Mouse (Mus musculus) erythroblast, embryonic 14.5 days (primary cell): ENCODE measurements at regions not wholly inside any gene's neighbourhood (a gene's known extent, or its start where the extent isn't known, plus 50 kb on each side); places are given as distances from the start of the nearest gene placed in this dataset.

ENCODE experiments used
- H3K27me3 ChIP-seq: 2 replicates; pipeline ENCODE4 v1.6.1; 2012; ENCODE audit warnings: inconsistent platforms; ENCODE audit not compliant: control insufficient read depth
- H3K36me3 ChIP-seq: 2 replicates; pipeline ENCODE4 v1.6.1; 2012; ENCODE audit warnings: mild to moderate bottlenecking, inconsistent platforms; ENCODE audit not compliant: control insufficient read depth
- H3K4me1 ChIP-seq: 2 replicates; pipeline ENCODE4 v1.6.1; 2012; ENCODE audit warnings: inconsistent platforms; ENCODE audit not compliant: control insufficient read depth
- H3K4me3 ChIP-seq: replicated peaks from 2 replicates; pipeline ENCODE3; 2012; ENCODE audit warnings: moderate library complexity, mild to moderate bottlenecking, inconsistent platforms
- H3K9me3 ChIP-seq: 2 replicates; pipeline ENCODE4 v1.6.1; 2012; ENCODE audit warnings: low read length, inconsistent platforms, mixed read lengths; ENCODE audit not compliant: control insufficient read depth
- GATA1 ChIP-seq: IDR thresholded peaks from 2 replicates; pipeline ENCODE4 v1.6.1; 2012; ENCODE audit warnings: low read length, inconsistent platforms, mixed read lengths
- TAL1 ChIP-seq: IDR thresholded peaks from 3 replicates; pipeline ENCODE4 v1.6.1; 2012; ENCODE audit warnings: low read length, inconsistent platforms, mixed read lengths

GRCm38 (mm10) chr11:112071571-112071970 lies 710.5 kb upstream of the Sox9 start:
- no peak for TF ChIP-seq TAL1
- TF ChIP-seq GATA1 = no peak
- no peaks in the 10 kb centered on the region for H3K36me3 ChIP-seq

GRCm38 (mm10) chr11:112081386-112081785 lies 700.6 kb upstream of the Sox9 start:
- TF ChIP-seq GATA1 (no peak), TAL1 (no peak)
- H3K4me1 ChIP-seq = no peaks in the 10 kb centered on the region
- H3K4me3 ChIP-seq = no peak overlapping the region
- H3K36me3 ChIP-seq = no peaks in the 10 kb centered on the region
- H3K27me3 ChIP-seq = no peaks in the 10 kb centered on the region
- no peaks in the 10 kb centered on the region for H3K9me3 ChIP-seq

More at GRCm38 (mm10) chr11:112071571-112071970, 710.5 kb upstream of the Sox9 start:
- Histone ChIP-seq H3K27me3 (no peaks in the 10 kb centered on the region), H3K4me1 (no peaks in the 10 kb centered on the region), H3K9me3 (peaks cover 3% of the 10 kb centered on the region), H3K4me3 (no peak overlapping the region)

- no peaks in the 10 kb centered on the region for H3K27me3 ChIP-seq
Measured at GRCm38 (mm10) chr11:112083019-112083418, 699.0 kb upstream of the Sox9 start.

GRCm38 (mm10) chr11:112092168-112092567 lies 689.9 kb upstream of the Sox9 start:
- no peaks in the 10 kb centered on the region for H3K36me3 ChIP-seq
- no peak overlapping the region for H3K4me3 ChIP-seq
- H3K9me3 ChIP-seq = no peaks in the 10 kb centered on the region
- TF ChIP-seq GATA1 = no peak
- no peak for TF ChIP-seq TAL1
- no peaks in the 10 kb centered on the region for H3K27me3 ChIP-seq
- H3K4me1 ChIP-seq = no peaks in the 10 kb centered on the region

More at GRCm38 (mm10) chr11:112083019-112083418, 699.0 kb upstream of the Sox9 start:
- no peak for TF ChIP-seq TAL1
- TF ChIP-seq GATA1 = no peak
- Histone ChIP-seq H3K4me1 (no peaks in the 10 kb centered on the region), H3K9me3 (no peaks in the 10 kb centered on the region), H3K36me3 (no peaks in the 10 kb centered on the region), H3K4me3 (no peak overlapping the region)

GRCm38 (mm10) chr11:112095009-112095408 lies 687.0 kb upstream of the Sox9 start:
- no peaks in the 10 kb centered on the region for H3K4me1 ChIP-seq
- H3K27me3 ChIP-seq = no peaks in the 10 kb centered on the region
- TF ChIP-seq TAL1 (no peak), GATA1 (no peak)
- no peaks in the 10 kb centered on the region for H3K36me3 ChIP-seq
- no peak overlapping the region for H3K4me3 ChIP-seq
- H3K9me3 ChIP-seq = no peaks in the 10 kb centered on the region

- H3K4me1 ChIP-seq = no peaks in the 10 kb centered on the region
- H3K9me3 ChIP-seq = no peaks in the 10 kb centered on the region
- TF ChIP-seq TAL1 (no peak), GATA1 (no peak)
- no peaks in the 10 kb centered on the region for H3K36me3 ChIP-seq
- H3K27me3 ChIP-seq = no peaks in the 10 kb centered on the region
- no peak overlapping the region for H3K4me3 ChIP-seq
Measured at GRCm38 (mm10) chr11:112098161-112098560, 683.9 kb upstream of the Sox9 start.

GRCm38 (mm10) chr11:112103252-112103651 lies 678.8 kb upstream of the Sox9 start:
- no peaks in the 10 kb centered on the region for H3K4me1 ChIP-seq
- no peaks in the 10 kb centered on the region for H3K9me3 ChIP-seq
- H3K4me3 ChIP-seq = no peak overlapping the region
- H3K27me3 ChIP-seq = no peaks in the 10 kb centered on the region
- TF ChIP-seq GATA1 (no peak), TAL1 (no peak)
- no peaks in the 10 kb centered on the region for H3K36me3 ChIP-seq

GRCm38 (mm10) chr11:112106891-112107290 lies 675.1 kb upstream of the Sox9 start:
- Histone ChIP-seq H3K4me3 (no peak overlapping the region), H3K27me3 (no peaks in the 10 kb centered on the region), H3K9me3 (no peaks in the 10 kb centered on the region), H3K4me1 (no peaks in the 10 kb centered on the region), H3K36me3 (no peaks in the 10 kb centered on the region)
- TF ChIP-seq GATA1 (no peak), TAL1 (no peak)

GRCm38 (mm10) chr11:112107314-112107713 lies 674.7 kb upstream of the Sox9 start:
- no peaks in the 10 kb centered on the region for H3K27me3 ChIP-seq
- H3K4me1 ChIP-seq = no peaks in the 10 kb centered on the region
- no peaks in the 10 kb centered on the region for H3K36me3 ChIP-seq
- no peak for TF ChIP-seq TAL1
- no peak for TF ChIP-seq GATA1
- no peaks in the 10 kb centered on the region; the same call in 1 of the 2 replicates for H3K9me3 ChIP-seq
- no peak overlapping the region for H3K4me3 ChIP-seq

GRCm38 (mm10) chr11:112121026-112121425 lies 661.0 kb upstream of the Sox9 start:
- TF ChIP-seq GATA1 (no peak), TAL1 (no peak)
- H3K9me3 ChIP-seq = no peaks in the 10 kb centered on the region
- H3K4me3 ChIP-seq = no peak overlapping the region

More at GRCm38 (mm10) chr11:112121026-112121425, 661.0 kb upstream of the Sox9 start:
- Histone ChIP-seq H3K36me3 (no peaks in the 10 kb centered on the region), H3K4me1 (no peaks in the 10 kb centered on the region), H3K27me3 (no peaks in the 10 kb centered on the region)
